Mouse (Mus musculus) G1E (cell line): ENCODE results near the gene Xkr8. TPM values are rescaled to one million over a fixed set of nuclear protein-coding genes. Genes with fewer than 3 reads are reported as not detected.

Experiments used
- ATAC-seq: 2 replicates; pipeline ENCODE4 v1.8.0; 2016; ENCODE audit warnings: mild to moderate bottlenecking; ENCODE audit not compliant: insufficient number of reproducible peaks, poor library complexity, low FRiP score, severe bottlenecking; ENCODE audit errors: extremely low read depth
- DNase-seq: peaks from one replicate; pipeline ENCODE4 v3.0.0; 2012; ENCODE audit warnings: low spot score
- H3K27me3 ChIP-seq: 2 replicates; pipeline ENCODE4 v1.6.1; 2012; ENCODE audit warnings: mild to moderate bottlenecking, low read length, inconsistent platforms; ENCODE audit not compliant: insufficient read depth
- H3K36me3 ChIP-seq: replicated peaks from 2 replicates; pipeline ENCODE3; 2012; ENCODE audit warnings: mild to moderate bottlenecking, inconsistent platforms
- H3K4me1 ChIP-seq: 2 replicates; pipeline ENCODE4 v1.6.1; 2012; ENCODE audit warnings: low read depth, low read length, inconsistent platforms, mixed read lengths; ENCODE audit not compliant: insufficient read depth
- H3K4me3 ChIP-seq: 2 replicates; pipeline ENCODE4 v1.5.1; 2012; ENCODE audit warnings: low read depth, mild to moderate bottlenecking, inconsistent platforms, low read length, moderate library complexity, mixed read lengths
- H3K9me3 ChIP-seq: replicated peaks from 2 replicates; pipeline ENCODE4 v1.6.1; 2012; ENCODE audit warnings: inconsistent platforms
- CTCF ChIP-seq: IDR thresholded peaks from 2 replicates; pipeline ENCODE4 v1.5.1; 2012; ENCODE audit warnings: low read depth, low read length, inconsistent platforms, mixed read lengths
- GATA1 ChIP-seq: IDR thresholded peaks from 2 replicates; pipeline ENCODE4 v1.6.1; 2012; ENCODE audit warnings: borderline replicate concordance, low read length, inconsistent platforms, mixed read lengths
- GATA2 ChIP-seq: IDR thresholded peaks from 2 replicates; pipeline ENCODE4 v1.6.1; 2012; ENCODE audit warnings: low read depth, low read length, inconsistent platforms, borderline replicate concordance
- POLR2AphosphoS5 ChIP-seq: IDR thresholded peaks from 2 replicates; pipeline ENCODE4 v1.6.1; 2012; ENCODE audit warnings: low read depth, low read length, inconsistent platforms; ENCODE audit not compliant: insufficient replicate concordance
- TAL1 ChIP-seq: conservative IDR thresholded peaks from 2 replicates; pipeline ENCODE4 v1.6.1; 2012; ENCODE audit warnings: low read depth, low read length, inconsistent platforms, mixed read lengths
- polyA plus RNA-seq: library from polyadenylated mRNA; stranded (reverse); fragments of >175 nt; gene quantifications from 2 replicates; pipeline ENCODE4 v1.2.3, GENCODE M21; 2012
- total RNA-seq, 2 experiments: library from RNA; stranded (forward) in 1 of 2; stranded (reverse) in 1 of 2; fragments of 200-1000 nt in 1 of 2; fragments of >200 nt in 1 of 2; fragmentation: Nextera tagmentation in 1 of 2; gene quantifications; 2 replicates each; pipeline ENCODE4 v1.2.3; 2014 to 2017

Gene Xkr8
- total and polyA plus RNA-seq, 3 experiments: 0.46 to 5.1 (median 0.75) TPM

DNA sequence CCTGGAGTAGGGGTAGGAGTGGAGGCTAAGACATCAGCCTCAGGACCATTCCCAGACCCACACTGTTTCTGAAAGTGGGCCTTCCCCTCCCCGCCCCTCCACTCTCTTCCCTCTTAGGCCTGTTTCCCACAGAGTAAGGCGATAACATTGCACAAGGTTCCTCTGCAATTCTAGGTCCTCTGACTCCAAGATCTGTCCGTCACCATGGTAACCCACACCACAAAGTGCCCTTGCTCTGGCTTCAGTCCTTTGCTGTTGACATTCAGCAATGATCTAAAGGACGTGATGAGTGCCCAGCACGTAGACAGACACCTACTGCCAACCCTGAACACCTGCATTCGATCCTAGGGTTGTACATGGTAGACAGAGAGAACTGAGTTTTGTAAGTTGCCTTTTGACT is 20.6 kb upstream of the Xkr8 start:
- H3K36me3 ChIP-seq: no peaks in the 10 kb centered on the region
- H3K9me3 ChIP-seq: no peaks in the 10 kb centered on the region
- no peak overlapping the region for H3K4me3 ChIP-seq
- peaks cover 31% of the 10 kb centered on the region for H3K27me3 ChIP-seq
- no peak for TF ChIP-seq GATA1
- no peak for TF ChIP-seq CTCF
- TF ChIP-seq POLR2AphosphoS5: no peak
- TF ChIP-seq TAL1: no peak
- no peak for ATAC-seq
- no peak for DNase-seq
- peaks cover 19% of the 10 kb centered on the region for H3K4me1 ChIP-seq

DNA sequence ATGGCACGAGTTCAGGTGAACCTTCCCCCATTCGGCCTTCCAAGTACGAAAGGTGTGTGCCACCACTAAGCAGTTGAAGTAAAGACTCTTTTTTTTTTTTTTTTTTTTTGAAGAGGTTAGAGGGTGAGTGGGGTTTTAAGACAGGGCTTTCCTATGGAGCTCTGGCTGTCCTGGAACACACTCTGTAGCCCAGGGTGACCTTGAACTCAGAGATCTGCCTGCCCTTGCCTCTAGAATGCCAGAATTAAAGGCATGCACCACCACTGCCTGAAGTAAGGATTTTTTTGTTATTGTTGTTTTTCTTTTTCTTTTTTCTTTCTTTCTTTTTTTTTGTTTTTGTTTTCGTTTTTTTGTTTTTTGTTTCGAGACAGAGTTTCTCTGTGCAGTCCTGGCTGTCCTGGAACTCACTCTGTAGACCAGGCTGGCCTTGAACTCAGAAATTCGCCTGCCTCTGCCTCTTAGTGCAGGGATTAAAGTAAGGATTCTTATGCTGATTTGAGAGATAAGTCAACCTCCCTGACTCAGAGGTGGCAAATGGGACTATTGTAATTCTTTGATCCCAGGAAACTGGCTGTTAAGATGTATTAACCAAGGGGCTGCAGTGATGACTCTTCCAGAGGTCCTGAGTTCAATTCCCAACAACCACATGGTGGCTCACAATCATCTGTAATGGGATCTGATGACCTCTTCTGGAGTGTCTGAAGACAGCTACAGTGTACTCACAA is 17.1 kb upstream of the Xkr8 start:
- DNase-seq (no peak), ATAC-seq (no peak)
- Histone ChIP-seq H3K36me3 (no peaks in the 10 kb centered on the region), H3K4me1 (peaks cover 31% of the 10 kb centered on the region), H3K27me3 (peaks cover 7% of the 10 kb centered on the region), H3K9me3 (no peaks in the 10 kb centered on the region), H3K4me3 (no peak overlapping the region; the same call in 1 of the 2 replicates)
- TF ChIP-seq CTCF (no peak), GATA1 (no peak), TAL1 (no peak), GATA2 (no peak), POLR2AphosphoS5 (no peak)

DNA sequence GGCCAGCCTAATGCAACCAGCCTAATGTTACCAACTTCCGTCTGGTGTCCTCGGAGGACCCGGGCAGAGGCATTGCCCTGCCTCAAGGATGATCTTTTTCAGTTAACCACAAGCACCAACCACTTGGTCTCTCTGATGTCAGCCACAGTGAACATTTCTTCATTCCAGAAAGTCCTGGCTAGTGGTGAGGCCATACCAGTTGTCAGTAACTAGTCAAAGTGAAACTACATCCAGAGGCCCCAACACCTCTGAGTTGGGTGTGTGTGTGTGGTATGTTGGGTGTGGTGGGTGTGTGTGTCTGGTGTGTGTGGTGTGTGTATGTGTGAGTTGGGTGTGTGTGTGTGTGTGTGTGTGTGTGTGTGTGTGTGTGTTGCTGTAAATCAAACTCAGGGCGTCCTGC is 16.4 kb upstream of the Xkr8 start:
- Histone ChIP-seq H3K27me3 (peaks cover 5% of the 10 kb centered on the region), H3K4me1 (peaks cover 36% of the 10 kb centered on the region), H3K9me3 (no peaks in the 10 kb centered on the region), H3K36me3 (no peaks in the 10 kb centered on the region), H3K4me3 (peak overlapping the region; percentile 66)
- no peak for DNase-seq
- TF ChIP-seq POLR2AphosphoS5: no peak
- TF ChIP-seq CTCF: no peak
- no peak for ATAC-seq

DNA sequence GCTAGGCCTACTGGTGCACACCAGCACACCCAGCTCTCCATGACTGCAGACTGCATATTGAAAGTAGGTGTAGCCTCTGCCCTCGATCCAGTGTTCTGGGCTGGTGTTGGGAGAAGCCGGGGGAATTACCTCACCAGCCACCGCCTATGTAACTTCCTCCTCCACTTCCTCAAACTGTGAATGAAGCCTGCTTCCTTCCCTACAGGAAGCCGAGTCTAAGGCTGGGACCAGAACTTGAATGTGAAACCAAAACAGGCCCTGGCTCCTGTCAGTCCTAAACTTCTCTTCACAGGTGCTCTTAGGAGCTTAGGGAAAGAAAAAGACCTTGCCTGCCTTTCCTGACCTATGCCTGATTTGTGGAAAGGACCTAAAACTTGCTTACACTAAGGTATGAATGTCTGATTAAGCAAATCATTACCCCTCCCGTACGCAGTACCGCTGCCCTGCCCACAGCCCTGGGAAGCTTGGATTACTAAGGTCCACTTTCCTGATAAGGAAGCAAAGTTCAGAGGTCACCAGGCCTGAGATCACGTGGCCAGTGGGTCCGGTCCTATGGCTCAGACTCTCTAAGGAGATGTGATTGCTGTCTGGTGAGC is 15.4 kb upstream of the Xkr8 start:
- TF ChIP-seq POLR2AphosphoS5: no peak
- TF ChIP-seq CTCF: no peak
- no peak for TF ChIP-seq TAL1
- no peak for TF ChIP-seq GATA2
- TF ChIP-seq GATA1: no peak
- DNase-seq (peak; percentile 82), ATAC-seq (peak; percentile 80)
- Histone ChIP-seq H3K36me3 (no peaks in the 10 kb centered on the region), H3K9me3 (no peaks in the 10 kb centered on the region), H3K4me1 (peaks cover 37% of the 10 kb centered on the region), H3K27me3 (peaks cover 6% of the 10 kb centered on the region), H3K4me3 (peak overlapping the region; percentile 66)

DNA sequence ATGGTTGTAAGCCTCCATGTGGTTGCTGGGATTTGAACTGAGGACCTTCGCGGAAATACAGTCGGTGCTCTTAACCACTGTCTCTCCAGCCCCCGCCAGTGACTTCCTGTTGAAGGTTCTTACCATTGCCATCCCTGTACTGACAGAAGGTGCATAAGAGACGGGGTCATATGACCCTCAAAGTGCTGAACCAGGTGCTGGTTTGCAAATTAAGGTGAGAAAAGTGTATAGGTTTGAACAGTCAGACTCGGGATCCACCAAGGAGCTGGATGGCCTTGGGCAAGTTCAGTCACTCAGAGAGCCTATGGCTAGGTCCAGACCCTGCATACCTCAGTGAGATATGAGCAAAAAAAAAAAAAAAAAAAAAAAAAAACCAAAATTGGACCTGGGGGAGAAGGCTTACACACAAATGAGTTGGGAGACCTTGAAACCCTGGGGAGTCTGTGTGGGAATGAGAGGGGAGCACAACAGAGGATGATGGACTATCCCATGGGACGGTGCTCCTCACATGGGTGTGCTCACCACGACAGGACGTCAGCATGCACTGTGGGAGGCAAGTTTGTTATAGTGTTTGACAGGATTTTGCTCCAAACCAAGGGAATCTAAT is 14.7 kb upstream of the Xkr8 start:
- DNase-seq (no peak), ATAC-seq (no peak)
- H3K4me3 ChIP-seq: peak overlapping the region; percentile 66

DNA sequence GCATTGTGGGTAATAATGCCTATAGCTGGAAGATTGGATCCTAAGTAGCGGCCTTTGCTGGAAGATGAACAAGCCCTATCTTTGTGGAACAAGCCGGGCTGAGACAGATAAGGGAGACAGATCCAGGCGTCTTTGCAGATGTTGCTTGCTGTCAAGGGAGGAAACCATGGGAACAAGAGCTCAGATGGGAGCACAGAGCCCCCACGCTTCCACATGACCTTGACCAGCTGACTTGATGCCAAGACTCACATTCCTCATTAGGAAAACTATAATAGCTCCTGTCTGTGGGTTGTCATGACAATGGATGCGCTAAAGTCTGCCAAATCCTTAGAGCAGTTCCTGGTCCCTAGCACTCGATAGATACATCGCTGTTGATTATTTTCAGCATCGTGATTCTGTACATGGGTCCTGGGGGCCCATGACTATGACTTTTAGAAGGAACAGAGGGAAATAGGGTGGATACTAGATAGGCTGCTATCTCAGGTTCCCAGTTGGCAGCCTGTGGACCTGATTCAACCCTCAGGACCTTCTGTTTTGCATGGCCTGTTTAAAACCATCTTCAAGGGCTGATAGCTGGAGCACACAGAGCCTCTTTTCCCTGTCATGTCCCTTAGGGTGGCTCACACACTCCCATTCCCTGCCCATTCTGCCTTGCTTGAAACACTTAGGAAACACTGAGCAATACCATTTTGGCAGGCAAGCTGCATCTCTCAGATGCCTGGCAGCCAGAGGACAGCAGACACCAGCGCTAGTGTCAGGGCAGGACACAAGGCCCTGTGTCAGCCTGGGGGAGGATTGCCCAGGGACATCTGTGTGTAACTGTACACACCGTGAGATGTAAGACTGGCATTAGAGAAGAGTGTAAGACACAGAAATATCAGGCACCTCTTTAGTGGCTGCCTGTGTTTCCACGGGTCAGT is 11.9 kb upstream of the Xkr8 start:
- DNase-seq (no peak), ATAC-seq (no peak)
- H3K9me3 ChIP-seq: no peaks in the 10 kb centered on the region
- H3K4me3 ChIP-seq: no peak overlapping the region
- H3K27me3 ChIP-seq: peaks cover 33% of the 10 kb centered on the region
- TF ChIP-seq GATA1 (no peak), POLR2AphosphoS5 (no peak), CTCF (no peak), GATA2 (no peak), TAL1 (no peak)
- H3K36me3 ChIP-seq: no peaks in the 10 kb centered on the region
- peaks cover 48% of the 10 kb centered on the region for H3K4me1 ChIP-seq

More for the DNA sequence above, 14.7 kb upstream of the Xkr8 start:
- Histone ChIP-seq H3K9me3 (no peaks in the 10 kb centered on the region), H3K27me3 (peaks cover 9% of the 10 kb centered on the region), H3K36me3 (no peaks in the 10 kb centered on the region), H3K4me1 (peaks cover 38% of the 10 kb centered on the region)
- TF ChIP-seq TAL1: no peak
